Mouse (Mus musculus) common myeloid progenitor, adult 5-6 weeks (primary cell): ENCODE measurements around the gene Casp8ap2. TPM values are rescaled to one million over a fixed set of nuclear protein-coding genes. Genes with fewer than 3 reads are reported as not detected.

Source experiments
- ATAC-seq: replicated peaks from 2 replicates; pipeline ENCODE4 v1.8.0; 2016; ENCODE audit warnings: low read depth, mild to moderate bottlenecking, moderate TSS enrichment, inconsistent platforms; ENCODE audit not compliant: poor library complexity, severe bottlenecking
- total RNA-seq: library from RNA; stranded (forward); fragments of 200-1000, 187-1606 nt; gene quantifications from 2 replicates; pipeline ENCODE4 v1.2.3, GENCODE M21; 2017

Gene Casp8ap2
- 65.9 and 70.4 TPM in 2 replicates for total RNA-seq

DNA sequence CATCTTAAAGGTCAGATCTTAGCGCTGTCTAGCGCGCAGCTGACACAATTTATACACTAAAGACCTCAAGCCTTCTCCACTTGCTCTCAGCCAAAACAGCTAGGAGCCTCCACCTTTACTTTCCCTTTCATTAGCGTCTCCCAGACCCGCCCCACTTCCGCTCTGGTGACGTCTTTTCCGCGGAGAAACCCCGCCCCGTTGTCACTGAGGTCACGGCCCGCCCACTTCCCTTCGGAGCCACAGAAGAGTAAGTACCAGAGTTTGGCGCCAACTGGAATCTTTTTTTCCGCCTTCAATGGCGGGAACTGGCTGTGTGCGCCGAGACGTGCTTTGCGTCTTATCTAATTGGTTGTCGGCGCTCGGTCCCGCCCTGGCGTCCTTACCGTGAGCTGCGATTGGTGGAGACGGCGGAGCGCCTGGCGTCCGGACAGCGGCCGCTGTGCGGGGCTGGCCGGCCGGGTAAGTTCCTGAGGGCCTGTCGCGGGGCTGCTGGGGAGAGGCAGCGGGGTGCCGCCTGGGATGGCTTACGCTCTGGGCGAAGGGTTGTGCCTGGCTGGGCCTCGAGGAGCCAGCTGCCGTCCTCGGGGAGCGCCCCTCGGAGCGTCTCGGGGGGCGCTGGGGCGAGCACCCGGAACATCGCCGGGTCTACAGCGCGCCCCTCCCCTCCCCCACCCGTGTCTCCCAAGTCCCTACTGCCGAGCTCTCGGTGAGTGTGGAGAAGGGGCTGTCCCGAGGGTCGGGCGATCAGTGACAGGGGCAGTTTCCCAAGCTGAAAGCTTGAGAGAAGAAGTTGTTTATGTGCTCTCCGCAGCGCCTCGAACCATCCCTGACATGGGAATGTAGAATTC is at the start of gene Casp8ap2:
Casp8ap2 (plus strand) TSS at position 418 of the 848 bp plus-strand sequence.
- ATAC-seq: peak; percentile 99

DNA sequence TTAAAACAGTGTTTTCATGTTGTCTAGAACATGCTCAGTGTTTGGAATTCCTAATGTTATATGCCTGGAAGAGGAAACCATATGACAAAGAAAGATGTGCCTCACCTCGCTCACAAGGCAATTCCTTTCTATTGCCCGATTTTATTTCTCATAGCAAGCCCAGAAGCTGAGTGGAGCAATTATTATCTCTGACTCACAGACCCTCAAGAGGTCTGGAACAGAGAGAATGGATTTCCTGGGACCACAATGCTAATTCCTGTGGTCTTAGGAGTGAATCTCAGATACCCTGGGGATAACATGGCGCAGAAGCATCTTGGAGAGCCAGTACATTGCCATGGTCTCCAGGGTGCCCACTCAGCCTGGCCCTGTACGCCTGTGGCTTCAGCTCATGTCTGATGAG is 46.2 kb upstream of the Casp8ap2 start:
- ATAC-seq: no peak

DNA sequence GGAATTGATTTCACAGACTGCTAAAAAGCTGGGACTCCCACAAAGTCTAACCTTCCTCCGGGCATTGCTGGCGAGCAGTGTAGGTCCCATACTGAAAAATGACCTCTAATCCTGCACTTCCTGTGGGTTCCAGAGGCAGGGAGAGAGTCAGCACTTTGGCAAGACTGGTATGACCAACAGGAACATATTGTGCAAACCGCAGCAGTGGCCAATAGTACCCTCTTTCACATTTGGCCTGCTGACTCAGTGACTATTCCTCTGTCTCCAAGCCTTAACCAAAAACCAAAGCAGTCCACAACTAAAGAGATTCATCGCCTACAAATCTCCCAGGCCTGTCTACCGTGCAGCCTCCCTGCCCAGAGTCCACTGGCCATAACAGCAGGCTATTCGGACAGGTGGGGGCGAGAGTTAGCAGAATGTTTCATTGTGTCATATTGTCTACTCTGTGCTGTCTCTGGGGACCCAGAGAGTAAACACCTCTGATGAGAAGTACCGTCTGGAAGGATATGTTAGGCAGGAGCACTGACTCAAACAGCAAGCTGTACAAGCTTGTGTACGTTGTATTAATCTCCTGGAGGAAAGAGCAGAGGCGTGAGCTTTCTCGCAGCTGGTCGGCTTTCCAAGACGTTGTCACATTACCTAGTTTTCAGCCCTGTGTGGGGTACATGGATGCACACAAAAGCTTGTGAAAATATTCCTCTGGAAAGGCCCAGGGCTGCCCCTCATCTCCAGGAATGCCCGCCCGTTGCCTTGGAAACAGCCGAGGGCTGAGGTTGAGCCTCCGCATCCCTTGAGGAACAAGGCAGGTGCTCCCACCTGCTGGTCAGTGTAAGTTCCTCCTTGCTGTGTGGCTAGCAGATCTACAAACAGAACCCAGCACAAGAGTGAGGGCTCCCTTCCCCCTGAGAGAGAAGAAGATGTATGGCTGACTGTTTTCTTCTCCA is 45.0 kb upstream of the Casp8ap2 start:
- ATAC-seq: peak; percentile 39

DNA sequence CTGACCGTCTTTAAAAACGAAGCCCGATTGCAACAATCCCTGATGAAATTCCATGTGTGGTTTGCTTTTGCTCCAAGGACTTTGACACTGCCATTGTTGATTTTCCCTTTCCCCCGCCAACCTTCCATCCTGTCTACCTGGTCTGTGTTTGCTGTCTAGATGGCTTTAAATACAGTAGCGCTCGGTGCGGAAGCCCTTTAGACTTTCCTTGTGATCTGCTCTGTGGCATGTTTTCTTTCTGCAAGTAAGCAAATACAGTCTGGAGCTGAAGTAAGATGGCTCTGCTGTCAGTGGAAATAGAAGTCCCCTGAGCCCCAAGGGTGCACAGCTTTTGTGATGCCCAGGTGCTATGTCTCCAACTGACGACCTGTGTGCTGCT is 44.3 kb upstream of the Casp8ap2 start:
- ATAC-seq: no peak

DNA sequence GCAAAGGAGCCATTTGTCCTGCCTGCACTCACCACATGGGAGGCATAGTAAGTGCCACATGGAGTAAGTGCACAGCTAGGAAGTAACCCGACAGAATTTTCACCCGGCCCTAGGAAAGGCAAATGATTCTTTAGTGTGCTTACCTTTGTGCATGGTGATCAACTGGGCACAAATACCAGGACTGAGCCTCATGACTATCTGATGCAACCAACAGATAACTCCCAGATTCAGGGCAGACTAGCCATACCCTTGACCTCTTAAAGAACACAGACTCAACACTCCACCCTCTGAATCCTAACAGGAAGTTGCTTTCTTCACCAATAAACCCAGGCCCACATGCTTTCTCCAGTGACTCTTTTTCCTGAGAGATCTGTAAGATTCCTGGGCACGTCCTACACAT is 43.8 kb upstream of the Casp8ap2 start:
- no peak for ATAC-seq

DNA sequence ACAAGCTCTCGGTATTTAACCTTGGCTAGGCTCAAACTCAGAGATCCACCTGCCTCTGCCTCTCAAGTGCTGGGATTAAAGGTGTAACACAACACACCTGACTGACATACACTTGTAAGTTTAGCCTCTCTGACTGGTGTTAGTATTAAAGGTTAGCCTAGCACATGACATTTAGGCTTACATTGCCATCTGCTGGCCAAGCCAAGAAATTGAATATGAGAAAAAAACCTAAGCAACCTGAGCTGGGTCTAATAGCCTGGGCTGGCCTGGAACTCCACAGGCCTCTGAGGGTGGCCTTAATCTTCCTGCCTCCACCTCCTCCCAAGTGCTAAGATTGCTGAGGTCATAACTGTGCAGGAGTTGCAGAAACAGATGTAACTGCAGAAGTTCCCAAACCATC is 43.1 kb upstream of the Casp8ap2 start:
- ATAC-seq: peak; percentile 43

DNA sequence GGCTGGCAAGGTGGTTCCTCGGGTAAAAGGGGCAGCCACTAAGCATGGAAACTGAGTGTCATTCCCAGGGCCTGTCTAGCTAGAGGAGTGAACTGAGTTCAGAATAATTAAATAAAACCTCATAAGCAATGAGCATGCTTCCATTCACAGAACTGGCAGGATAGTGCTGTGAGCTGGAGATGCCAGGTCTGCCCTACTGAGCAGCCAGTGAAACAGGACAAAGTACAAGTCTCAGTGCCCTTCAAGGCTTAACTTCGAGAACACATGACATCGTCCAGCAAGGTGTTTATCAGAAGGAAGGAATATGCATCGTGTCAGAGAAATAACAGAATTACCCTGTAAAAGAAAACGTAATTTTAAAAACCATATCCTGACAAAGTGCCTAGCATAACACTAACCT is 41.7 kb upstream of the Casp8ap2 start:
- ATAC-seq: no peak

DNA sequence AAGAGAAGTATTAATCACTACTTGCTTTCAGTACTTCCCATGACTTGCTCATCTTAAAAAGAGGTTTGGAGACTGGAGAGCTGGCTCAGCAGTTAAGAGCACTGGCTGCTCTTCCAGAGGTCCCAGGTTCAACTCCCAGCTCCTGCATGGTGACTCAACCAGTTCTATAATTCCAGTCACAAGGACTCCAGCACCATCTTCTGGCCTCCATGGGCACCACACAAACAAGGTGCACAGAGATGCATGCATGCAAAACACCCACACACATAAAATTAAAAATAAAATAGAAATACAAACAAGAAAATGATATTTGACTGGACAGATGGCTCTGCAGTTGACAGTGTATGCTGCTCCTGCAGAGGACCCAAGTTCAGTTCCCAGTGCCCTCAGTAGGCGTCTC is 40.6 kb upstream of the Casp8ap2 start:
- no peak for ATAC-seq

DNA sequence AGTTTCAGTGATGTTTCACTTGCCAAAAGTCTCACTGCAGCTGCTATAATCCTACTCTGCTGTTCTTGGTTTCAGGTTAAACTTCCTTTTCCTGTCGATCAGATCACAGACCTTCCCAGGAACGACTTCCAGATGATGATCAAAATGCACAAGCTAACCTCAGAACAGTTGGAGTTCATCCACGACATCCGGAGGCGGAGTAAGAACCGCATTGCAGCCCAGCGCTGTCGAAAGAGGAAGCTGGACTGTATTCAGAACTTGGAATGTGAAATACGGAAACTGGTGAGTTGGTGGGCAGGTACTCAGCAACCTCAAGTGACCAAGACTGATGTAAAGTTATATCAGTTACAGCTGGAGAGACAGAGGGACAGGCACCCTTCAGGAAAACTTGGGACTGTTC is 40.1 kb upstream of the Casp8ap2 start:
- ATAC-seq: peak; percentile 84

DNA sequence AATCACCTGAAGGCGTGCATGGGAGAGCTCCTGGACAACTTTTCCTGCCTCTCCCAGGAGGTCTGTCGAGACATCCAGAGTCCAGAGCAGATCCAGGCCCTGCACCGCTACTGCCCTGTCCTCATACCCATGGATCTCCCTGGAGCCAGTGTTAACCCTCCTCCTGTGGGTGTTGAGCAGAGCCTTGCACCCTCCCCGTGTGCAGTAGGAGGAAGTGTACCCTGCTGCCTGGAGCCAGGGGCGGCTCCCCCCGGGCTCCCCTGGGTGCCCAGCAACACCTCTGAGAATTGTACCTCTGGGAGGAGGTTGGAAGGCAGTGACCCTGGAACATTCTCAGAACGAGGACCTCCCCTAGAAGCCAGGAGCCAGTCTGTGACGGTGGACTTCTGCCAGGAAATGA is 35.4 kb upstream of the Casp8ap2 start:
- ATAC-seq: peak; percentile 50

DNA sequence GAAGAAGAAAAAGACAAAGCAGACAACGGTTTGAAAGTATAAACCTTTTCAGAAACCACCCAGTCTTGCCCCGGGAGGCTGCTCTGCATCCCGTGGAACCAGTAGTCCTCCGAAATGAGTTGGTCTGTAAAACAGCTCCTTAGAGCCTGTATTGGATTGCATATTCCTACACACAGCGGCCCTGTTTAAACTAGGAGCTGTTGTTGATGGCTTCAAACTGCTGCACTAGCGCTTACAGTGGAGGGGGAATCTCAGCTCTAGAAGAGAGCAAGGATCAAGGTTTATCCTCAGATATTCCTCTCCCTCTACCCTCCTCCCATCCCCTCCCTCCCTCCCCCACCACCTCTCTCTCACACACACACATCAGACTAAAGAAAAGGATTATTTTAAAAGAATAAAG is 31.1 kb upstream of the Casp8ap2 start:
- ATAC-seq: no peak

DNA sequence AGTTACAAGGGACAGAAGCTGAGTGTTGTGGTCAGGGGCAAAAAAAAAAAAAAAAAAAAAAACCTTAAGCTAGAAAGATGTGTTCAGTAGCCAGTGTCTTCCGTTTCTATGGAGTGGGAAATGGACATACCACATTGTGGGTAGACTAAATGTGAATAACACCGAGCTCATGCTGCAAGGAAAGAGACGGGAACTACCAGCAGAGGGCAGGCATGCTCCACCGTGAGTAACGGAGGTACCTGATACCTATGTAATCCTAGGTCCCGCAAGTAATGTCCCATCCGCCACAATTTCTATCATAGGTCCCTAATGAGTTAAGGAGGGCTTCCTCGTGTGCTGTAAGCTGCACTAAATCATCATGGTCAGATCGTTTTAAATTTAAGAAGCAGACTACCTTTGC is 28.7 kb upstream of the Casp8ap2 start:
- peak; percentile 76 for ATAC-seq

DNA sequence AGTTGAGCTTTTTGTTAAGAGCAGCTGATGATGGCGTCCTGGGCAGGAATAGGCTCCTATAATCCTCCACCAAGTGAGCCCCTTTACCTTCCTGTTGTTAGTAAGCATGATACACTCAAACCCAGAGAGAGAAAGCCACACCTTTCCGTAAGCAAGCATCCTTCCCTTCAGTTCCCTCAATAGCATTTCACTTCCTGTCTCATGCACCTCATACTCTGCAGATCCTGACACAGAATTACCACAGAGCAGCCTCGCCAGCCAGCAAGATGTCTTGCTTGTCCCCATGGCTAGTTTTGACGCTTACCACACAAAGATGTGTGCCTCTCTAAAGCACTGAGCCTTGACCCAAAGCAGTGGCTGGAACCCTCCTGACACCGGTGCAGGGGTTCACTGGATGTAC is 27.7 kb upstream of the Casp8ap2 start:
- ATAC-seq: peak; percentile 14

DNA sequence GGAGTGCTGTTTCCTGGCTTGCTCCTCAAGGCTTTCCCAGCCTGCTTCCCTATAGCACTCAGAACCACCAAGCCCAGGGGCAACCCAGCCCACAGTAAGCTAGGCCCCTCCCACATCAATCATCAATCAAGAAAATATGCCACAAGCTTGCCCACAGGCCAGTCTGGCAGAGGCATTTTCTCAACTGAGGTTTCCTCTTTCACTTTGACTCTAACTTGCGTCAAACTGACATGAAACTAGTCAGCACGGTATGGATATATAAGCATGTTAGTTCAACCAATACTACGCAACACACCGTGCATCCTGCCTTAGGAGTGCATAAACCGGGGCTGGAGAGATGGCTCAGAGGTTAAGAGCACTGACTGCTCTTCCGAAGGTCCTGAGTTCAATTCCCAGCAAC is 27.0 kb upstream of the Casp8ap2 start:
- peak; percentile 83 for ATAC-seq

DNA sequence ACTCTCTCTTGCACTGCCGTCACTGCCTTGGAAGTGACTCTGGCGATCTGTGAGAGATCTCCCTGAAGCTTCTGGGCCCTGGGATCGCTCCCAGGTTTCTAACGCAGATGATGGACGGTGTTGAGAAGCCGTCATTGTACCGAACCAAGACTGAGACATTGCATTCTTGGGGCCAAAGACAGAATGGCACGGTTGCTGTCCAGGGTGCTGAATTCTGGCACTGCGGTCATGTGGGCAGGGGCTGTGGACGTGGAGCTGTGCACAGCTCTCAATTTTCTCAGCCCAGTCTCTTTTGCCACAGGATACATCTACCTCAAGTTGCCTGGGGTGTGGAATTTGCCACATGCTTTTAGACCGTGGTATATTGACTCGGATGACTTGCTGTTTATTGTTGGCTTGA is 14.1 kb upstream of the Casp8ap2 start:
- ATAC-seq: peak; percentile 99

DNA sequence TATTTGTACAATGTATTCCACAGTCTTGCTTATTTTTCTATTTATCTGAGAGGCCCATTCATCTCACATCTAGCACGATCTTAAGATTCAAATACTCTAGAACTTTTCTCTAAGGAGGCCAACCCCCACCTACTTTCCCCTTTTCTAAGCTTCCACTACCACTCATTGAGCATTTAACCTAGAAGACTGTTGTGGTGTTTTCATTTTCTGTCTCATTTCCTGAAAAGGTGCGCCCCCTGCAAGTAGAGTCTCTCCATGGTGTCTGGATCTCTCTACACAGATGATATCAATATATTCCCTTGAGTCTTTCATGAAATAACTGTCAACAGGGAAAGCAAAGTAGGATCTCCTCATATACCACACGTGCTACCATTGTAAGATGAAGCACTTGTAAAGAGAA is 12.6 kb upstream of the Casp8ap2 start, which contains the start of gene Gja10:
Gja10 (minus strand) TSS at position 101 of the 400 bp plus-strand sequence.
- no peak for ATAC-seq

DNA sequence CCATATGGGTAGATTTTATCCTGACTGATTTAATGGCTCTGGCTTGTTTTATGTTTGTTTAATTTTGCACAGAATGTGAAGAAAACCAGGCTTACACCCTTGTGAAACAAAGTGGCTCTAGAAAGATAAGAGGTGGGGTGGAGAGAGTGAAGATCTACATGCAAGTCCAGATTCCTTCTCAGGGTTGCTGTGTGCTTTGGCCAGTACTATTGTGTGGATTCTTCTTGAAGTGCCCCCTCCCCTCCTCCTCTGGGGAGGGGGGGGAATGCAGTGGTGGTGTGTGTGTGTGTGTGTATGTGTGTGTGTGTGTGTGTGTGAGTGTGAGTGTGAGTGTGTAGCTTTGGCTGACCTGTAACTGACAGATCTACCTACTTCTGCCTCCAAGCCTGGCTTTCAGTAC is 6.4 kb downstream of the Casp8ap2 start:
- no peak for ATAC-seq

DNA sequence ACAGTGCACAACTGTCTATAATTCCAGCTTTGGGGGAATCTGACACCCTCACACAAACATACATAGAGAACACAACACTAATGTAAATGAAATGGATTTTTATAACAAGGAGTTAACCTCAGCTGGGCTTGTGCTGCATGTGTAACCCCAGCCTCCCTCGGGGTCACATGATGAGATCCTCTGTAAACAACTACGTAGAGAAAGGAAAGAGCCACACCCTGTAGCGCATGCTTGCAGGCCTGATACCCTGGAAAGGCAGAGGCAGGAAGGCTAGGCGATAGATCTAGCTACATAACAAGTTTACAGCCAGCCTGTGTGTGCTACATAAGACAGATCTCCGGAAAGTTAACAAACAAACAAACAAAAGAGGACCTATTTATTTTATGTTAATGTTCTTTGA is 36.4 kb downstream of the Casp8ap2 start:
- ATAC-seq: 0 out of 2 replicates have a peak, but pooled peaks have one; percentile 32

DNA sequence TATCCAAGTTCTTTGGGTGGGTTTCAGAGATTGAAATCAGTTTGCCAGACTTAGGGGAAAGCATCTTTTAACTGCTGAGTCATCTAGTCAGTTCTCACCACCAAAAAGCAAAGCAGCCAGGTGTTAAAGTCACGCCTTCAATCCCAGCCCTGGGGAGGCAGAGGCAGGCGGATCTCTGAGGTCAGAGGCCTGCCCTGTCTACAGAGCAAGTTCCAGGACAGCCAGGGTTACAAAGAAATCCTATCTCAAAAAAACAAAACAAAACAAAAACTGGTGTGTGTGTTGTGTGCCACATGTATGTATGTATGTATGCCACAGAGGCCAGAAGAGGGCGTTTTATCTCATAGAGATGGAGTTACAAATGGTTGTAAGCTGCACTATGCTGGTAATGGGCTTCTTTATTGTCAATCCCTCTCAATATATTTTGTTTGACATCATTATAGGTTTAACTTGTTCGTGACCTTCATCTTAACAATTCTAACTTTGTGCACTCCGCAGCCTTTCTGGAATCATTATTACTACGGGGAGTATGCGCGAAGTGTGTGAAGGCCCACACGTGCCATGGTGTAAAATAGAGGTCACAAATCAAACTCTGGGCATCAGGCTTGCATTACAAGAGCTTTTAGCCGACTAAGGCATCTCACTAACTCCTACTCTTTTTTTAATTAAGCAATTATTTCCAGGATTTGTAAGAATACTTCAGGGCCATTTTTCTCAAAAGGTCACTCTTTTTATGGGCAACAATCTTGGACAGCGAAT is 41.1 kb downstream of the Casp8ap2 start:
- ATAC-seq: peak; percentile 9; the same call in 1 of the 2 replicates
